Mouse (Mus musculus) C2C12 (cell line): ENCODE measurements at regions not wholly inside any gene's neighbourhood (a gene's known extent, or its start where the extent isn't known, plus 50 kb on each side); places are given as distances from the start of the nearest gene placed in this dataset.

Source experiments
- H3K27me3 ChIP-seq: one replicate; pipeline ENCODE4 v1.6.1; 2011; ENCODE audit not compliant: control insufficient read depth, insufficient read depth, insufficient read length
- H3K36me3 ChIP-seq: one replicate; pipeline ENCODE4 v1.6.1; 2011; ENCODE audit not compliant: control insufficient read depth, insufficient read depth
- H3K4me3 ChIP-seq: one replicate; pipeline ENCODE4 v1.5.1; 2011; ENCODE audit warnings: mild to moderate bottlenecking, control low read depth; ENCODE audit not compliant: poor library complexity, insufficient read depth, severe bottlenecking
- H3K79me2 ChIP-seq: one replicate; pipeline ENCODE4 v1.6.1; 2011; ENCODE audit not compliant: control insufficient read depth, insufficient read depth
- H3K79me3 ChIP-seq: one replicate; pipeline ENCODE4 v1.6.1; 2011; ENCODE audit warnings: low read depth, control low read depth
- H3ac ChIP-seq: one replicate; pipeline ENCODE3; 2011; ENCODE audit warnings: low read depth; ENCODE audit not compliant: control insufficient read depth, insufficient read length
- CEBPB ChIP-seq: IDR thresholded peaks from one replicate; pipeline ENCODE4 v1.6.1; 2011; ENCODE audit warnings: low read depth, mild to moderate bottlenecking, control low read depth, moderate library complexity
- CTCF ChIP-seq: IDR thresholded peaks from one replicate; pipeline ENCODE4 v1.5.1; 2011; ENCODE audit not compliant: control insufficient read depth, insufficient read depth, insufficient read length
- FOSL1 ChIP-seq: IDR thresholded peaks from one replicate; pipeline ENCODE4 v1.8.0; 2011; ENCODE audit warnings: mild to moderate bottlenecking, low read length; ENCODE audit not compliant: poor library complexity, insufficient read depth, severe bottlenecking
- MAX ChIP-seq: IDR thresholded peaks from one replicate; pipeline ENCODE4 v1.6.1; 2011; ENCODE audit warnings: mild to moderate bottlenecking, control low read depth
- MYOD1 ChIP-seq: IDR thresholded peaks from one replicate; pipeline ENCODE4 v1.6.1; 2011; ENCODE audit warnings: low read depth; ENCODE audit not compliant: control insufficient read depth, insufficient read length
- MYOG ChIP-seq: IDR thresholded peaks from one replicate; pipeline ENCODE4 v1.6.1; 2011; ENCODE audit not compliant: control insufficient read depth, insufficient read length; ENCODE audit errors: extremely low read depth
- USF1 ChIP-seq: IDR thresholded peaks from one replicate; pipeline ENCODE4 v1.6.1; 2011; ENCODE audit warnings: low read depth, mild to moderate bottlenecking, control low read depth, moderate library complexity

- no peak overlapping the region for H3ac ChIP-seq
- H3K79me3 ChIP-seq = no peaks in the 10 kb centered on the region
- no peaks in the 10 kb centered on the region for H3K36me3 ChIP-seq
- no peak overlapping the region for H3K4me3 ChIP-seq
- H3K27me3 ChIP-seq = no peaks in the 10 kb centered on the region
- no peaks in the 10 kb centered on the region for H3K79me2 ChIP-seq
- TF ChIP-seq FOSL1 (no peak), MYOD1 (no peak), USF1 (no peak), CTCF (no peak), CEBPB (no peak), MYOG (no peak)
Measured at GRCm38 (mm10) chr13:115911524-115912459, 397.7 kb downstream of the Isl1 start.

- H3K27me3 ChIP-seq = no peaks in the 10 kb centered on the region
- H3K79me2 ChIP-seq = no peaks in the 10 kb centered on the region
- H3K36me3 ChIP-seq = no peaks in the 10 kb centered on the region
- H3K4me3 ChIP-seq = no peak overlapping the region
- no peak overlapping the region for H3ac ChIP-seq
- no peak for TF ChIP-seq CEBPB
- TF ChIP-seq CTCF = no peak
- no peaks in the 10 kb centered on the region for H3K79me3 ChIP-seq
Measured at GRCm38 (mm10) chr13:115910866-115911449, 398.5 kb downstream of the Isl1 start.

GRCm38 (mm10) chr13:115880616-115881015 lies 428.9 kb downstream of the Isl1 start:
- no peaks in the 10 kb centered on the region for H3K27me3 ChIP-seq
- no peaks in the 10 kb centered on the region for H3K79me2 ChIP-seq
- no peaks in the 10 kb centered on the region for H3K36me3 ChIP-seq
- no peak overlapping the region for H3ac ChIP-seq
- H3K79me3 ChIP-seq = no peaks in the 10 kb centered on the region
- no peak overlapping the region for H3K4me3 ChIP-seq
- TF ChIP-seq MAX (no peak), CEBPB (peak; percentile 21)

GRCm38 (mm10) chr13:115860480-115860879 lies 449.0 kb downstream of the Isl1 start:
- Histone ChIP-seq H3K36me3 (no peaks in the 10 kb centered on the region), H3K79me2 (no peaks in the 10 kb centered on the region), H3ac (no peak overlapping the region), H3K79me3 (no peaks in the 10 kb centered on the region), H3K27me3 (no peaks in the 10 kb centered on the region), H3K4me3 (no peak overlapping the region)
- no peak for TF ChIP-seq USF1

- Histone ChIP-seq H3K36me3 (no peaks in the 10 kb centered on the region), H3ac (no peak overlapping the region), H3K4me3 (no peak overlapping the region), H3K79me2 (no peaks in the 10 kb centered on the region), H3K79me3 (no peaks in the 10 kb centered on the region), H3K27me3 (no peaks in the 10 kb centered on the region)
- TF ChIP-seq USF1 (no peak), CTCF (no peak), MAX (no peak), FOSL1 (no peak), CEBPB (no peak)
Measured at GRCm38 (mm10) chr13:115856632-115857031, 452.9 kb downstream of the Isl1 start.

GRCm38 (mm10) chr13:115852689-115853356 lies 456.7 kb downstream of the Isl1 start:
- Histone ChIP-seq H3K36me3 (no peaks in the 10 kb centered on the region), H3K27me3 (no peaks in the 10 kb centered on the region), H3K4me3 (no peak overlapping the region), H3K79me2 (no peaks in the 10 kb centered on the region), H3ac (no peak overlapping the region), H3K79me3 (no peaks in the 10 kb centered on the region)
- no peak for TF ChIP-seq CTCF
- TF ChIP-seq MYOD1 = no peak
- no peak for TF ChIP-seq USF1
- no peak for TF ChIP-seq CEBPB
- no peak for TF ChIP-seq MAX
- TF ChIP-seq FOSL1 = no peak
- TF ChIP-seq MYOG = no peak
